23 mouse cellular contexts compared by ENCODE assay signal in genomic region chr13:24955091-24955490, GRCm38 (mm10). TPM values are rescaled to one million over a fixed set of nuclear protein-coding genes. Genes with fewer than 3 reads are reported as not detected.
DNase-seq lines count a peak whose midpoint lies in the region; ATAC-seq lines count a peak whose summit lies in the region.
"Had no signal": no experiment of that assay in that cellular context is flagged by ENCODE, and none has a peak within 500 bp of the region (broad histone marks: within the 10 kb centered on the region; RNA-seq: fewer than 3 reads in every experiment).

No protein-coding gene starts in this region.

- 35% methylated on average over 11 of the region's 11 CpGs for WGBS in intestine, embryonic 15.5 days
- WGBS in intestine, embryonic 16.5 days: 44% methylated on average over 11 of the region's 11 CpGs

- no peaks in the 10 kb centered on the region for H3K4me1 ChIP-seq in intestine, embryonic 15.5 days (replicated peaks)
- H3K4me1 ChIP-seq in intestine, embryonic 16.5 days (ENCODE audit: control insufficient read depth, insufficient read depth, low read length): no peaks in the 10 kb centered on the region
- 0 out of 2 replicates have a peak, but pooled peaks cover 3% of the 10 kb centered on the region for H3K4me1 ChIP-seq in megakaryocyte, embryonic 14.5 days
- H3K4me1 ChIP-seq: embryonic facial prominence, embryonic 15.5 days; hindbrain, embryonic 12.5 days; hindbrain, embryonic 15.5 days had no signal

- intact Hi-C loops in gastrocnemius, postnatal 14 days (cut with DNase I; ENCODE audit: low total_unique reads): no loop called here

- no peak overlapping the region for H3K27ac ChIP-seq in intestine, embryonic 15.5 days
- no peak overlapping the region for H3K27ac ChIP-seq in intestine, embryonic 16.5 days (ENCODE audit: low read length)
- H3K27ac ChIP-seq: embryonic facial prominence, embryonic 15.5 days; gastrocnemius, adult 2 months; heart, adult 2 months; heart, embryonic 10.5 days; heart, embryonic 13.5 days; hindbrain, embryonic 12.5 days; hindbrain, embryonic 15.5 days had no signal

- no peak overlapping the region for H3K4me2 ChIP-seq in intestine, embryonic 15.5 days (replicated peaks)
- no peak overlapping the region for H3K4me2 ChIP-seq in intestine, embryonic 16.5 days (ENCODE audit: low read depth, low read length)
- H3K4me2 ChIP-seq: embryonic facial prominence, embryonic 15.5 days; heart, embryonic 13.5 days; hindbrain, embryonic 12.5 days; hindbrain, embryonic 15.5 days had no signal

- no peaks in the 10 kb centered on the region for H3K36me3 ChIP-seq in intestine, embryonic 15.5 days
- H3K36me3 ChIP-seq in intestine, embryonic 16.5 days (ENCODE audit: control insufficient read depth, insufficient read depth, low read length): no peaks in the 10 kb centered on the region
- H3K36me3 ChIP-seq in megakaryocyte, embryonic 14.5 days (replicated peaks; ENCODE audit: low read length): no peaks in the 10 kb centered on the region
- H3K36me3 ChIP-seq: embryonic facial prominence, embryonic 15.5 days; heart, embryonic 10.5 days; heart, embryonic 13.5 days; hindbrain, embryonic 12.5 days; hindbrain, embryonic 15.5 days had no signal

- no peak overlapping the region for H3K4me3 ChIP-seq in intestine, embryonic 15.5 days (replicated peaks)
- H3K4me3 ChIP-seq in intestine, embryonic 16.5 days (ENCODE audit: low read length): no peak overlapping the region
- peak overlapping the region; percentile 21 for H3K4me3 ChIP-seq in megakaryocyte, embryonic 14.5 days (replicated peaks)
- H3K4me3 ChIP-seq: embryonic facial prominence, embryonic 15.5 days; gastrocnemius, adult 2 months; heart, adult 2 months; heart, embryonic 10.5 days; heart, embryonic 13.5 days; hindbrain, embryonic 12.5 days; hindbrain, embryonic 15.5 days had no signal

- ATAC-seq in intestine, embryonic 15.5 days: peak; percentile 35; the same call in 1 of the 2 replicates
- no peak for ATAC-seq in intestine, embryonic 16.5 days
- ATAC-seq in megakaryocyte, adult 5-6 weeks (ENCODE audit: poor library complexity, severe bottlenecking): no peak
- ATAC-seq: activated CD4-positive, CD25-positive, alpha-beta regulatory T cell, adult 4 months; CD4-positive, CD25-positive, alpha-beta regulatory T cell, adult 4 months; forebrain, embryonic 14.5 days; forebrain, postnatal 0 days had no signal

- no peaks in the 10 kb centered on the region for H3K9me3 ChIP-seq in intestine, embryonic 15.5 days
- no peaks in the 10 kb centered on the region for H3K9me3 ChIP-seq in intestine, embryonic 16.5 days (ENCODE audit: control insufficient read depth, low read length)
- no peaks in the 10 kb centered on the region for H3K9me3 ChIP-seq in megakaryocyte, embryonic 14.5 days
- H3K9me3 ChIP-seq: embryonic facial prominence, embryonic 15.5 days; heart, embryonic 10.5 days; heart, embryonic 13.5 days; hindbrain, embryonic 12.5 days; hindbrain, embryonic 15.5 days had no signal

- no peak overlapping the region for H3K9ac ChIP-seq in intestine, embryonic 15.5 days
- H3K9ac ChIP-seq in intestine, embryonic 16.5 days (ENCODE audit: low read depth, low read length): no peak overlapping the region
- H3K9ac ChIP-seq: embryonic facial prominence, embryonic 15.5 days; forebrain, postnatal 0 days; heart, embryonic 13.5 days; hindbrain, embryonic 12.5 days; hindbrain, embryonic 15.5 days had no signal

- no peaks in the 10 kb centered on the region for H3K27me3 ChIP-seq in intestine, embryonic 15.5 days (replicated peaks)
- no peaks in the 10 kb centered on the region for H3K27me3 ChIP-seq in intestine, embryonic 16.5 days (replicated peaks; ENCODE audit: control insufficient read depth, insufficient read depth, low read length)
- H3K27me3 ChIP-seq in megakaryocyte, embryonic 14.5 days (replicated peaks): peaks cover 37% of the 10 kb centered on the region
- H3K27me3 ChIP-seq: embryonic facial prominence, embryonic 15.5 days; hindbrain, embryonic 12.5 days; hindbrain, embryonic 15.5 days had no signal

- peak; percentile 60 to 65 for DNase-seq in cerebellum, postnatal 14 days
- no peak for DNase-seq in cerebellum, adult 9-10 months
- DNase-seq in gastrocnemius, postnatal 14 days: no peak
- DNase-seq: adrenal gland, adult 8-10 months; adrenal gland, postnatal 25 days; cerebellum, adult 9-11 months; forebrain, postnatal 0 days; gastrocnemius, adult 2 months; gastrocnemius, postnatal 25 days; heart, adult 2 months; kidney, adult 18-20 months had no signal

RNA-seq across cellular contexts. Expression of gene Gpld1, which starts 12.1 kb away (rescaled TPM):
- 2.0 and 3.1 TPM in 2 replicates for polyA plus RNA-seq in intestine, embryonic 15.5 days (2015; fragmentation: Nextera tagmentation; extraction: Ambion mirVana)
- polyA plus RNA-seq in intestine, embryonic 16.5 days (2015; fragmentation: Nextera tagmentation; extraction: Ambion mirVana): 2.0 and 2.4 TPM in 2 replicates
- polyA plus RNA-seq in megakaryocyte, embryonic 14.5 days (2012; ENCODE audit: insufficient read depth, low replicate concordance): not detected in 2 replicates
- total RNA-seq in megakaryocyte, adult 5-6 weeks (2015): 0.66 and 0.91 TPM in 2 replicates
- 1.1 and 1.5 TPM in 2 replicates for total RNA-seq in megakaryocyte, adult 5-6 weeks (2017)
- total RNA-seq in gastrocnemius, postnatal 14 days (2021): under 1 TPM; 0.45 to 0.86 TPM

RNA-seq across cellular contexts. Expression of gene Aldh5a1, which starts 17.6 kb away (rescaled TPM):
- 9.6 and 10.3 TPM in 2 replicates for polyA plus RNA-seq in intestine, embryonic 15.5 days (2015; fragmentation: Nextera tagmentation; extraction: Ambion mirVana)
- 8.1 TPM in 2 replicates for polyA plus RNA-seq in intestine, embryonic 16.5 days (2015; fragmentation: Nextera tagmentation; extraction: Ambion mirVana)
- 0.15 TPM in 1 of 2 replicates, not detected in the other for polyA plus RNA-seq in megakaryocyte, embryonic 14.5 days (2012; ENCODE audit: insufficient read depth, low replicate concordance)
- total RNA-seq in megakaryocyte, adult 5-6 weeks (2015): 0.62 and 0.89 TPM in 2 replicates
- 0.89 and 1.1 TPM in 2 replicates for total RNA-seq in megakaryocyte, adult 5-6 weeks (2017)
- 1 to 10 TPM; 3.4 to 3.7 TPM for total RNA-seq in gastrocnemius, postnatal 14 days (2021)

Comparison
In these comparisons a context has a peak if more than half of its experiments do, and no peak if none do; other contexts are left out.
1. DNase-seq: peak in cerebellum, postnatal 14 days (2 of 2); none in cerebellum, adult 9-10 months (single experiment) and gastrocnemius, postnatal 14 days (single experiment).